Mouse (Mus musculus): Measurements from ENCODE around the gene 9330159F19Rik. TPM values are rescaled to one million over a fixed set of nuclear protein-coding genes. Genes with fewer than 3 reads are reported as not detected.

The 9330159F19Rik gene
- polyA plus RNA-seq, 1 experiment, result 61.4 TPM

- Histone ChIP-seq H3K27ac (ENCODE audit: insufficient read depth, low read length) (no peak within 1 kb of the TSS), H3K4me1 (ENCODE audit: control insufficient read depth, insufficient read depth, low read length) (peaks cover 7% of the 10 kb centered on the region), H3K4me3 (ENCODE audit: insufficient read depth, low read length) (no peak within 1 kb of the TSS)
- TF ChIP-seq POLR2A (IDR thresholded peaks at IDR 0.05; ENCODE audit: extremely low read depth, insufficient read depth, low read length) (no peak), CTCF (IDR thresholded peaks at IDR 0.05; ENCODE audit: extremely low read depth, insufficient read depth, low read length) (no peak)
Observed at GRCm38 (mm10) chr10:29198642-29199041, 12.8 kb upstream of the 9330159F19Rik start, which contains the start of gene Gm49353. Gene Gm49353, plus strand, starts transcription at chr10:29198954.

GRCm38 (mm10) chr10:29199835-29200234, 11.6 kb upstream of the 9330159F19Rik start:
- no peak overlapping the region for H3K27ac ChIP-seq (ENCODE audit: insufficient read depth, low read length)
- TF ChIP-seq POLR2A (IDR thresholded peaks at IDR 0.05; ENCODE audit: extremely low read depth, insufficient read depth, low read length), result no peak
- no peak for TF ChIP-seq CTCF (IDR thresholded peaks at IDR 0.05; ENCODE audit: extremely low read depth, insufficient read depth, low read length)
- no peak overlapping the region for H3K4me3 ChIP-seq (ENCODE audit: insufficient read depth, low read length)
- peaks cover 6% of the 10 kb centered on the region for H3K4me1 ChIP-seq (ENCODE audit: control insufficient read depth, insufficient read depth, low read length)

GRCm38 (mm10) chr10:29200609-29201008, 10.8 kb upstream of the 9330159F19Rik start:
- H3K27ac ChIP-seq (ENCODE audit: insufficient read depth, low read length), result no peak overlapping the region
- no peak for TF ChIP-seq POLR2A (IDR thresholded peaks at IDR 0.05; ENCODE audit: extremely low read depth, insufficient read depth, low read length)
- TF ChIP-seq CTCF (IDR thresholded peaks at IDR 0.05; ENCODE audit: extremely low read depth, insufficient read depth, low read length), result no peak
- H3K4me1 ChIP-seq (ENCODE audit: control insufficient read depth, insufficient read depth, low read length), result peaks cover 6% of the 10 kb centered on the region
- no peak overlapping the region for H3K4me3 ChIP-seq (ENCODE audit: insufficient read depth, low read length)

GRCm38 (mm10) chr10:29206730-29207129, 4.7 kb upstream of the 9330159F19Rik start:
- peak; percentile 54 for TF ChIP-seq CTCF (IDR thresholded peaks at IDR 0.05; ENCODE audit: extremely low read depth, insufficient read depth, low read length)
- no peak for TF ChIP-seq POLR2A (IDR thresholded peaks at IDR 0.05; ENCODE audit: extremely low read depth, insufficient read depth, low read length)
- Histone ChIP-seq H3K27ac (ENCODE audit: insufficient read depth, low read length) (no peak overlapping the region), H3K4me3 (ENCODE audit: insufficient read depth, low read length) (no peak overlapping the region), H3K4me1 (ENCODE audit: control insufficient read depth, insufficient read depth, low read length) (peaks cover 2% of the 10 kb centered on the region; the same call in 1 of the 2 replicates)

GRCm38 (mm10) chr10:29208735-29209134, 2.7 kb upstream of the 9330159F19Rik start:
- Histone ChIP-seq H3K27ac (ENCODE audit: insufficient read depth, low read length) (no peak overlapping the region), H3K4me1 (ENCODE audit: control insufficient read depth, insufficient read depth, low read length) (peaks cover 4% of the 10 kb centered on the region; the same call in 1 of the 2 replicates), H3K4me3 (ENCODE audit: insufficient read depth, low read length) (no peak overlapping the region)
- TF ChIP-seq CTCF (IDR thresholded peaks at IDR 0.05; ENCODE audit: extremely low read depth, insufficient read depth, low read length), result no peak
- TF ChIP-seq POLR2A (IDR thresholded peaks at IDR 0.05; ENCODE audit: extremely low read depth, insufficient read depth, low read length), result no peak

- no peak for TF ChIP-seq POLR2A (IDR thresholded peaks at IDR 0.05; ENCODE audit: extremely low read depth, insufficient read depth, low read length)
- TF ChIP-seq CTCF (IDR thresholded peaks at IDR 0.05; ENCODE audit: extremely low read depth, insufficient read depth, low read length), result no peak
- Histone ChIP-seq H3K27ac (ENCODE audit: insufficient read depth, low read length) (peak overlapping the region; percentile 59; the same call in 1 of the 2 replicates), H3K4me3 (ENCODE audit: insufficient read depth, low read length) (peak overlapping the region; percentile 29), H3K4me1 (ENCODE audit: control insufficient read depth, insufficient read depth, low read length) (peaks cover 7% of the 10 kb centered on the region)
Observed at GRCm38 (mm10) chr10:29213534-29214100, 2.2 kb downstream of the 9330159F19Rik start.

- H3K27ac ChIP-seq (ENCODE audit: insufficient read depth, low read length), result no peak overlapping the region
- TF ChIP-seq POLR2A (IDR thresholded peaks at IDR 0.05; ENCODE audit: extremely low read depth, insufficient read depth, low read length) (no peak), CTCF (IDR thresholded peaks at IDR 0.05; ENCODE audit: extremely low read depth, insufficient read depth, low read length) (no peak)
- peaks cover 7% of the 10 kb centered on the region for H3K4me1 ChIP-seq (ENCODE audit: control insufficient read depth, insufficient read depth, low read length)
- no peak overlapping the region for H3K4me3 ChIP-seq (ENCODE audit: insufficient read depth, low read length)
Observed at GRCm38 (mm10) chr10:29216957-29217356, 5.6 kb downstream of the 9330159F19Rik start.

- no peak overlapping the region for H3K4me3 ChIP-seq (ENCODE audit: insufficient read depth, low read length)
Observed at GRCm38 (mm10) chr10:29217451-29217850, 6.0 kb downstream of the 9330159F19Rik start.

GRCm38 (mm10) chr10:29225329-29225728, 13.9 kb downstream of the 9330159F19Rik start:
- H3K27ac ChIP-seq (ENCODE audit: insufficient read depth, low read length), result no peak overlapping the region
- no peak for TF ChIP-seq CTCF (IDR thresholded peaks at IDR 0.05; ENCODE audit: extremely low read depth, insufficient read depth, low read length)
- no peaks in the 10 kb centered on the region for H3K4me1 ChIP-seq (ENCODE audit: control insufficient read depth, insufficient read depth, low read length)

More at GRCm38 (mm10) chr10:29217451-29217850, 6.0 kb downstream of the 9330159F19Rik start:
- Histone ChIP-seq H3K4me1 (ENCODE audit: control insufficient read depth, insufficient read depth, low read length) (peaks cover 7% of the 10 kb centered on the region), H3K27ac (ENCODE audit: insufficient read depth, low read length) (no peak overlapping the region)
- no peak for TF ChIP-seq CTCF (IDR thresholded peaks at IDR 0.05; ENCODE audit: extremely low read depth, insufficient read depth, low read length)

GRCm38 (mm10) chr10:29231208-29231607, 19.8 kb downstream of the 9330159F19Rik start:
- Histone ChIP-seq H3K27ac (ENCODE audit: insufficient read depth, low read length) (no peak overlapping the region), H3K4me3 (ENCODE audit: insufficient read depth, low read length) (no peak overlapping the region), H3K4me1 (ENCODE audit: control insufficient read depth, insufficient read depth, low read length) (no peaks in the 10 kb centered on the region)
- TF ChIP-seq POLR2A (IDR thresholded peaks at IDR 0.05; ENCODE audit: extremely low read depth, insufficient read depth, low read length), result no peak
- no peak for TF ChIP-seq CTCF (IDR thresholded peaks at IDR 0.05; ENCODE audit: extremely low read depth, insufficient read depth, low read length)

More at GRCm38 (mm10) chr10:29225329-29225728, 13.9 kb downstream of the 9330159F19Rik start:
- H3K4me3 ChIP-seq (ENCODE audit: insufficient read depth, low read length), result no peak overlapping the region

Other genes with a start within 250 kb of the 9330159F19Rik start
- gene 2310057J18Rik, start 225.3 kb upstream of the 9330159F19Rik start, polyA plus RNA-seq (2012; rRNA removed), result not detected in 2 replicates
- gene Soga3, start 67.8 kb upstream of the 9330159F19Rik start, polyA plus RNA-seq (2012; rRNA removed), result 39.6 and 40.0 TPM in 2 replicates
- gene Gm49353, start 12.7 kb upstream of the 9330159F19Rik start, polyA plus RNA-seq (2012; rRNA removed), result 9.5 and 10.1 TPM in 2 replicates
- 25.6 and 26.2 TPM in 2 replicates for gene Echdc1, start 101.6 kb downstream of the 9330159F19Rik start, polyA plus RNA-seq (2012; rRNA removed)
- gene Rnf146, start 150.8 kb downstream of the 9330159F19Rik start, polyA plus RNA-seq (2012; rRNA removed), result 89.2 and 91.0 TPM in 2 replicates